Mouse (Mus musculus): ENCODE measurements around the gene Sgsm1. TPM values are rescaled to one million over a fixed set of nuclear protein-coding genes. Genes with fewer than 3 reads are reported as not detected.

The Sgsm1 gene
- total RNA-seq, 1 experiment = 7.1 TPM

GRCm38 (mm10) chr5:113344635-113345386 lies 34.2 kb upstream of the Sgsm1 start:
- in situ Hi-C loops (cut with MboI; ENCODE audit: low sequenced_read_pairs in 2 of 2, unreplicated experiment in 2 of 2) = no loop called here
- no peak for TF ChIP-seq ZC3H11A (IDR thresholded peaks at IDR 0.05; ENCODE audit: borderline replicate concordance, low read depth, low read length)
- Histone ChIP-seq H3K27ac (ENCODE audit: insufficient read depth, low read depth, low read length, poor library complexity, severe bottlenecking) (peak overlapping the region; percentile 86), H3K4me3 (ENCODE audit: insufficient read depth in 1 of 2, low read depth in 1 of 2, low read length in 2 of 2, poor library complexity in 1 of 2, severe bottlenecking in 1 of 2) (peak overlapping the region; percentile 40 to 77), H3K36me3 (ENCODE audit: control insufficient read depth, insufficient read depth, low read length, poor library complexity, severe bottlenecking) (no peaks in the 10 kb centered on the region), H3K9me3 (ENCODE audit: control insufficient read depth, insufficient read depth, low read depth, low read length) (no peaks in the 10 kb centered on the region), H3K9ac (ENCODE audit: insufficient read depth, low read depth, low read length, poor library complexity, severe bottlenecking) (peak overlapping the region; percentile 58), H3K4me1 (ENCODE audit: control insufficient read depth in 2 of 2, insufficient read depth in 2 of 2, low read length in 2 of 2, poor library complexity in 1 of 2) (peaks cover 7 to 37% of the 10 kb centered on the region in 2 experiments; a peak in 3 of 4 replicates)
- DNase-seq (ENCODE audit: low read depth, low spot score) = peak; percentile 79

GRCm38 (mm10) chr5:113336281-113336680 lies 25.7 kb upstream of the Sgsm1 start:
- Histone ChIP-seq H3K36me3 (ENCODE audit: control insufficient read depth, insufficient read depth, low read length, poor library complexity, severe bottlenecking) (no peaks in the 10 kb centered on the region), H3K27ac (ENCODE audit: insufficient read depth, low read depth, low read length, poor library complexity, severe bottlenecking) (no peak overlapping the region), H3K9me3 (ENCODE audit: control insufficient read depth, insufficient read depth, low read depth, low read length) (no peaks in the 10 kb centered on the region), H3K4me3 (ENCODE audit: insufficient read depth in 1 of 2, low read depth in 1 of 2, low read length in 2 of 2, poor library complexity in 1 of 2, severe bottlenecking in 1 of 2) (peak overlapping the region; percentile 54 to 71; a peak in 3 of 4 replicates), H3K9ac (ENCODE audit: insufficient read depth, low read depth, low read length, poor library complexity, severe bottlenecking) (no peak overlapping the region; the same call in 1 of the 2 replicates), H3K4me1 (ENCODE audit: control insufficient read depth in 2 of 2, insufficient read depth in 2 of 2, low read length in 2 of 2, poor library complexity in 1 of 2) (peaks cover 12 to 31% of the 10 kb centered on the region in 2 experiments)
- TF ChIP-seq ZNF384 (IDR thresholded peaks at IDR 0.05; ENCODE audit: low read depth, low read length) (peak; percentile 90), CHD2 (IDR thresholded peaks at IDR 0.05; ENCODE audit: low read depth, low read length) (no peak)
- in situ Hi-C loops (cut with MboI; ENCODE audit: low sequenced_read_pairs in 2 of 2, unreplicated experiment in 2 of 2) = no loop called here
- DNase-seq (ENCODE audit: low read depth, low spot score) = no peak

- TF ChIP-seq ZC3H11A (IDR thresholded peaks at IDR 0.05; ENCODE audit: borderline replicate concordance, low read depth, low read length) = no peak
- no peak for TF ChIP-seq MAFK (IDR thresholded peaks at IDR 0.05; ENCODE audit: insufficient read depth, low read depth, low read length)
- no peak for TF ChIP-seq CHD2 (IDR thresholded peaks at IDR 0.05; ENCODE audit: low read depth, low read length)
- TF ChIP-seq HCFC1 (IDR thresholded peaks at IDR 0.05; ENCODE audit: borderline replicate concordance, insufficient read depth, low read length) = no peak
- TF ChIP-seq ZNF384 (IDR thresholded peaks at IDR 0.05; ENCODE audit: low read depth, low read length) = no peak
- Histone ChIP-seq H3K9ac (ENCODE audit: insufficient read depth, low read depth, low read length, poor library complexity, severe bottlenecking) (peak overlapping the region; percentile 70), H3K36me3 (ENCODE audit: control insufficient read depth, insufficient read depth, low read length, poor library complexity, severe bottlenecking) (no peaks in the 10 kb centered on the region), H3K9me3 (ENCODE audit: control insufficient read depth, insufficient read depth, low read depth, low read length) (no peaks in the 10 kb centered on the region), H3K4me1 (ENCODE audit: control insufficient read depth in 2 of 2, insufficient read depth in 2 of 2, low read length in 2 of 2, poor library complexity in 1 of 2) (peaks cover 15 to 30% of the 10 kb centered on the region in 2 experiments), H3K27ac (ENCODE audit: insufficient read depth, low read depth, low read length, poor library complexity, severe bottlenecking) (peak overlapping the region; percentile 67), H3K4me3 (ENCODE audit: insufficient read depth in 1 of 2, low read depth in 1 of 2, low read length in 2 of 2, poor library complexity in 1 of 2, severe bottlenecking in 1 of 2) (peak overlapping the region; percentile 54 to 71)
- DNase-seq (ENCODE audit: low read depth, low spot score) = no peak
- in situ Hi-C loops (cut with MboI; ENCODE audit: low sequenced_read_pairs in 2 of 2, unreplicated experiment in 2 of 2) = no loop called here
Measured at GRCm38 (mm10) chr5:113335732-113336131, 25.1 kb upstream of the Sgsm1 start.

- H3K4me1 ChIP-seq (ENCODE audit: control insufficient read depth in 2 of 2, insufficient read depth in 2 of 2, low read length in 2 of 2, poor library complexity in 1 of 2) = peaks cover 17 to 29% of the 10 kb centered on the region in 2 experiments
- H3K4me3 ChIP-seq (ENCODE audit: insufficient read depth in 1 of 2, low read depth in 1 of 2, low read length in 2 of 2, poor library complexity in 1 of 2, severe bottlenecking in 1 of 2) = peak overlapping the region; percentile 54 to 71
Measured at GRCm38 (mm10) chr5:113334621-113335530, 24.3 kb upstream of the Sgsm1 start.

More at GRCm38 (mm10) chr5:113334621-113335530, 24.3 kb upstream of the Sgsm1 start:
- DNase-seq (ENCODE audit: low read depth, low spot score) = peak; percentile 64
- peak overlapping the region; percentile 70 for H3K9ac ChIP-seq (ENCODE audit: insufficient read depth, low read depth, low read length, poor library complexity, severe bottlenecking)
- H3K9me3 ChIP-seq (ENCODE audit: control insufficient read depth, insufficient read depth, low read depth, low read length) = no peaks in the 10 kb centered on the region
- H3K27ac ChIP-seq (ENCODE audit: insufficient read depth, low read depth, low read length, poor library complexity, severe bottlenecking) = peak overlapping the region; percentile 67
- in situ Hi-C loops (cut with MboI; ENCODE audit: low sequenced_read_pairs in 2 of 2, unreplicated experiment in 2 of 2) = no loop called here
- 0 out of 2 replicates have a peak, but pooled peaks have one; percentile 25 for TF ChIP-seq ZNF384 (IDR thresholded peaks at IDR 0.05; ENCODE audit: low read depth, low read length)
- no peak for TF ChIP-seq ZC3H11A (IDR thresholded peaks at IDR 0.05; ENCODE audit: borderline replicate concordance, low read depth, low read length)
- no peaks in the 10 kb centered on the region for H3K36me3 ChIP-seq (ENCODE audit: control insufficient read depth, insufficient read depth, low read length, poor library complexity, severe bottlenecking)

Measured in ES-E14 (cell line).